Mouse (Mus musculus) right cerebral cortex, adult 18-20 months (tissue): ENCODE results near the gene Gm21118.
"Not testable (repeated sequence)": the region's sequence is repeated elsewhere in the genome, so short reads cannot be mapped to it uniquely, and the experiment has no call there.

ENCODE experiments used
- DNase-seq: peaks from one replicate; pipeline ENCODE4 v3.0.0; 2022; ENCODE audit warnings: mixed read lengths

Gm21118 gene

GRCm38 (mm10) chrY:70273542-70273941 lies at the start of gene Gm21118:
TSS of gene Gm21118 (minus strand) at chrY:70273642.
- not testable (repeated sequence) for DNase-seq

GRCm38 (mm10) chrY:70303187-70303586 lies 29.7 kb upstream of the Gm21118 start, which contains the start of the genes Gm29423 and Gm29644:
TSS of gene Gm29423 (minus strand) at chrY:70303287.
TSS of gene Gm29644 (minus strand) at chrY:70303343.
- DNase-seq, result not testable (repeated sequence)
